Mouse (Mus musculus) kidney, postnatal 36 days (tissue): ENCODE results near the gene Adam23.
A peak's percentile ranks its signal among the peaks of the same experiment; 100 is the strongest.
"Not testable (repeated sequence)": the region's sequence is repeated elsewhere in the genome, so short reads cannot be mapped to it uniquely, and the experiment has no call there.

Source experiments
- DNase-seq, 2 experiments: peaks; one replicate each; pipeline ENCODE4 v3.0.0; 2021 to 2022; ENCODE audit warnings: mixed read lengths in 2 of 2

The Adam23 gene

GRCm38 (mm10) chr1:63586869-63587268 is 141.2 kb downstream of the Adam23 start:
- no peak for DNase-seq

DNA sequence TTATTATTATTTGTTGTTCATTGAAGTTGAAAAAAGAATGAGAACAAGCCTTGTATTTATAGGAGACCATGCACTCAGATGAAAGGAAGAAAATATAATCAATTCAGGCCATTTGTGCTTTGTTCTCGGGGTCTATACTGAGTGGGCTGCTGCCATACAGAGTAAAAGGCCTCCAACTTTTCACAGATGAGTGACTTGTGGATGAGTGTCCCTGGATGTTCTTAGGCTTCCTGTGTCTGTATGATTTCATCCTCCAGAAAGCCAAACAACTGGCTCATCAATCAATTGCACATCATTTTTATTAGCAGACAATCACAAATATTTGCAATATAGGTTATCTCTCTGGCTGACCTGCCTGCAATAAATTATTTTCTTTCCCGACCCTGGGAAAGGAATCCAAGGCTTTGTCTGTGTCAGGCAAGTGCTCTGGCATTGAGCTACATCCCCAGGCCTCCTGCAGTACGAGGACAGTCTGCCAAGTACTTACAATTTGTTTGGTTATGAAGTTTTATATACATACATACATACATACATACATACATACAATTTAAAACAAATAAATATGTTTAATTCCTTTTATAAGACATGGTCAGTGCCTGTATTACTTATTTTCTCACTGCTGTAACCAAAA is 158.3 kb downstream of the Adam23 start:
- no peak for DNase-seq

DNA sequence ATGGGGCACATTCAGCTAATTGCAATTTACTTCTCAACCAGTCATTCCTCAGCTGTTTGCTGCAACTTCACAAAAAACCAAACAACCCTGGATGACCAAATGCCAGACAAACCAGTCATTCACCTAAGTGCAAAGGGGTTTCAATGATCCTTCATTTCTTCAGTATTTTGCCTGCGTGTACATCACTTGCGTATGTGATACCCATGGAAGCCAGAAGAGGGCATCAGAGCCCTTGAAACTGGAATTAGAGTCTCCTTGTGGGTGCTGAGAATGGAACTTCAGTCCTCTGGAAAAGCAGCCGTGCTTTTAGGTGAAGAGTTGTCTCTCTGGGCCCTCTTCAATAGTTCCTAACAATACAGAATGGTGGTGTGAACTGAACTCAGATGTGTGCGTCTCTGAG is 163.9 kb downstream of the Adam23 start:
- no peak for DNase-seq

DNA sequence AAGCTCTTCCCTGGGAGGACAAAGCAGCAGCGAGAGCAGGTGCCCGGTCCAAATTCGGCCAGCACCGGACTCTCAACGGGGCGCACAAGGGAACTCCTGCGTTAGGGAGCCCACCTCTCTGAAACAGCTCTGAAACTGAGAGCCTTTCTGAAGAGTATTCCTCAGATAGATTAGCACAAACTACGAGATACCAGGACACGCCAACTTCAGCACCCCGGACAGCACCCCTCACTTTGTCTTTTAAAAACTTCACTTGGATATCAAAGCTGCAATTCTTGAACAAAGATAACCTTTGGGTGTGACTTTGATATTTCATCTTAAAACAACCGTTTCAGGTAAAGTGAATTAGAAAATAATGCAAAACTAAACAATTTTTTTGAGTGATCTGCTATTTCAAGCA is 168.9 kb downstream of the Adam23 start:
- DNase-seq = peak; percentile 3 to 76

DNA sequence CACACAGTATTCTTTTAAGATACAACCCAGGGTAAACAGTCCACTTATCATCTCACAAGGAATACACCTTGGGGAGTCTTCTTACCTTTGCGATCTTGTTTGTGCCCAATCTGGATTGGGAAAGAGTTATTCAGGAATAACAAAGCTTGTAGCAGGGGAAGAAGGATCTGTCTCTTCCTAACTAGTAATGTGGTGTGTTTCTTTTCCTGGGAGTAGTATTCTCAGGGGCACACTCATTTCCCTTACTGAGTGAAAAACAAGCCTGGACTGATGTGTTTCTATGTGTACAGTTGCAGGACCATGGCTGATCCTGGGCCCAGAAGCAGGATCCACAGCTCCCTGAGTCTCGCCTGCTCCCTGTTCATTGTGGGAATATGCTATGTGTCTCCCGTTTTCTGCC is 170.0 kb downstream of the Adam23 start, which contains the start of gene Gm39653:
Gene Gm39653, plus strand, starts transcription at position 301 of the 400 bp plus-strand sequence.
- no peak for DNase-seq

- DNase-seq = no peak
These were observed 182.5 kb downstream of the Adam23 start for GRCm38 (mm10) chr1:63628211-63628610.

DNA sequence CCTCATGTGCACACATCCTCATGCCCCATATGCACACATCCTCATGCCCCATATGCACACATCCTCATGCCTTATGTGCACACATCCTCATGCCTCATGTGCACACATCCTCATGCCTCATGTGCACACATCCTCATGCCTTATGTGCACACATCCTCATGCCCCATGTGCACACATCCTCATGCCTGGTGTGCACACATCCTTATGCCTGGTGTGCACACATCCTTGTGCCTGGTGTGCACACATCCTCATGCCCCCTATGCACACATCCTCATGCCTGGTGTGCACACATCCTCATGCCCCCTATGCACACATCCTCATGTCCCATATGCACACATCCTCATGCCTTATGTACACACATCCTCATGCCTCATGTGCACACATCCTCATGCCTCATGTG is 184.7 kb downstream of the Adam23 start:
- DNase-seq = not testable (repeated sequence)

DNA sequence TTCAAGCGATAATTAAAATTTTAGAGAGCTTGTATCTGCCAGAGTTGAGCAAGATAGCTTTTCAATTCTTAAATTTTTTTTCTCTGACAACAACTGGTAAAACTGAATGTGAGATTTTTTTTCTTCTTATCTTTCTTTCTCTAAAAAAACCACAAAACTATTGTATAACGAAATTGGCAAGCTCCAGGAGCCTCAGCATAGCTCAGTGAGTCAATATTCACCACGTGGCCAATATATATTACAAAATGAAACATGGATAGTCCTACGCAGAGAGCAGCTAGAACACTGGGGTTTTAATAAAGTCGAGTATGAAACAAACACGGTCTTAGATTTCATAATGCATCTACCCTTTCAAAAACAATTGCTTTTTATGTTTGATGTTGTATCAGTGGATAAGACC is 194.2 kb downstream of the Adam23 start:
- no peak for DNase-seq
